Mouse (Mus musculus): ENCODE measurements around the gene Iqcf3. TPM values are rescaled to one million over a fixed set of nuclear protein-coding genes. Genes with fewer than 3 reads are reported as not detected.

Gene Iqcf3
- total RNA-seq, 2 experiments from 2014 or later: not detected

DNA sequence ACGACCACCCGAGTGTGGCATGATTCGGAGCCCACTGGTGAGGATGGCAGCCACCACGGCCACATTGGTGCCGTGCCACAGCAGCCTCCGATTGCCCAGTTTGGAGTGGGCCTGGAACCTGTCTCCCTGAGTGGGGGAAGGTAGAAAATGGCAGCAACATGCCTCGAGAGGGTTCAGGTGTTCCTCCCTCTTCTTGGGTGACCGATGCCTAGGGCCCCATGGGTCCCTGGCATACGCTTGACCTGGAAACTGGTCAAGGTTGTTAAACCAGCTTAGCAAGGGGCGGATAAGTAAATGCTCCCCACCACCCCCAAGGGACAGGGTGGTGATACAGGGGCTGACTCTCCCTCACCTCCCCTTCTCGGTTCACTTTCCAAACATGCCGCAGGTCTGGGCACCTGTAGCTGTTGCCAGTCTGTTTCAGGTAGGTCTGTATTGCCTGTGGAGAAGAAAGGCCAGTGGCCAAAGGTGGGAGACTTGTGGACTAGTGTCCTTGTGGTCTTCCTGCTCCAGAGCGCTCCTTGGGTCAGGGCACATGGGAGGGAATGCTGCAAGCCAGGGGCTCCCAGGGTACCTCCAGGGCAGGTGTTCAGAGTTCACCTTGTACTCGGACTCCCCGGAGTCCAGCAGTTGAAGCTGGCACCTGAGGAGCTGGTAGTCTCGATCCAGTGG is 88.2 kb downstream of the Iqcf3 start:
- peak in 1 of 2 experiments; percentile 26 for DNase-seq (ENCODE audit: low spot score in 2 of 2)

- peak in 1 of 2 experiments; percentile 20 for DNase-seq (ENCODE audit: low spot score in 2 of 2)
Observed at GRCm38 (mm10) chr9:106472321-106472720, 89.1 kb downstream of the Iqcf3 start.

- DNase-seq (ENCODE audit: low spot score in 2 of 2): peak in 1 of 2 experiments; percentile 34
Observed at GRCm38 (mm10) chr9:106471892-106472291, 89.5 kb downstream of the Iqcf3 start.

GRCm38 (mm10) chr9:106470991-106471750 is 90.3 kb downstream of the Iqcf3 start:
- DNase-seq (ENCODE audit: low spot score in 2 of 2): peak in 1 of 2 experiments; percentile 18

GRCm38 (mm10) chr9:106469776-106470175 is 91.7 kb downstream of the Iqcf3 start:
- no peak for DNase-seq (ENCODE audit: low spot score in 2 of 2)

- no peak for DNase-seq (ENCODE audit: low spot score in 2 of 2)
Observed at GRCm38 (mm10) chr9:106469317-106469716, 92.1 kb downstream of the Iqcf3 start.

GRCm38 (mm10) chr9:106467746-106468145 is 93.7 kb downstream of the Iqcf3 start:
- no peak for DNase-seq (ENCODE audit: low spot score in 2 of 2)

GRCm38 (mm10) chr9:106466721-106467120 is 94.7 kb downstream of the Iqcf3 start:
- no peak for DNase-seq (ENCODE audit: low spot score in 2 of 2)

- DNase-seq (ENCODE audit: low spot score in 2 of 2): no peak
Observed at GRCm38 (mm10) chr9:106465571-106466200, 95.7 kb downstream of the Iqcf3 start, which contains the start of gene Gpr62. TSS of gene Gpr62 (minus strand) at chr9:106465938.

DNA sequence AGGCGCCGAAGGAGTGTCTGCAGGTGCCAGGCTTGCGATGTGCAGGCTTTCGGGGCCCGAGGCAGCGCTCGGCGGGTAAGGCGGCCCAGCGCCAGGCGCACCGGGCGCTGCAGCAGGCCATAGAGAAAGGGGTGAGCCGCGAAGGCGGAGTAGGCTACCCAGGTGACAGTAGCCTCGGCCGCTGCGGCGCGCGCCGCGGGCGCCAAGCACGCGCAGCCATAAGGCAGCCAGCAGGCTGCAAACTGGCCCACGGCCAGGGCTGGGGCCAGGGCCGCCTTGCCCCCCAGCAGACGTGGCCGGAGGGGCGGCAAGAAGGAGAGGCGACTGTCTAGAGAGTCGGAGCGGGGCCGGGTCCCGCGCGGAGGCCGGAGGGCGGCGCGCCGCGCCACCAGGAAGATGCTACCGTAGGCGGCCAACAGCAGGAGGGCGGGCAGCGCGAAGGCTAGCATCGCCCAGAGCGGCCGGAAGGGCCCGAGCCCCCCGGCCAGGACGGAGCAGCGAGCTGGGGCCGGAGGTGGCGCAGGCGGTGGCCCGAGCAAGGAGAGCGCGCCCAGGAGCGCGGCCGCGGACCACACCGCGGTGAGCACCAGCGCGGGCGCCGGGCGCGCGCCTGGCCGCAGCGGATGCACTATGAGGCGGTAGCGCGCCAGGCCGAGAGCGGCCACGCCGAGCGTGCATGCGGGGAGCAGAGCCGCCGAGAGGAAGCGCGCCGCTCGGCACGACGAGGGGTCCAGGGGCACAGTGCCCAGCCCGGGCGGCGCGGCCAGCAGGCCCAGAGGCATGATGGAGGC is 96.5 kb downstream of the Iqcf3 start:
- DNase-seq (ENCODE audit: low spot score in 2 of 2): peak in 1 of 2 experiments; percentile 39

GRCm38 (mm10) chr9:106463122-106464063 is 98.0 kb downstream of the Iqcf3 start:
- DNase-seq (ENCODE audit: low spot score in 2 of 2): no peak

- DNase-seq (ENCODE audit: low spot score in 2 of 2): no peak
Observed at GRCm38 (mm10) chr9:106462430-106462800, 99.0 kb downstream of the Iqcf3 start.

- no peak for DNase-seq (ENCODE audit: low spot score in 2 of 2)
Observed at GRCm38 (mm10) chr9:106461641-106462429, 99.6 kb downstream of the Iqcf3 start.

- DNase-seq (ENCODE audit: low spot score in 2 of 2): no peak
Observed at GRCm38 (mm10) chr9:106461026-106461415, 100.4 kb downstream of the Iqcf3 start.

GRCm38 (mm10) chr9:106460401-106461025 is 100.9 kb downstream of the Iqcf3 start:
- DNase-seq (ENCODE audit: low spot score in 2 of 2): no peak

- no peak for DNase-seq (ENCODE audit: low spot score in 2 of 2)
Observed at GRCm38 (mm10) chr9:106459946-106460345, 101.5 kb downstream of the Iqcf3 start.

GRCm38 (mm10) chr9:106457920-106458319 is 103.5 kb downstream of the Iqcf3 start:
- DNase-seq (ENCODE audit: low spot score in 2 of 2): no peak

DNA sequence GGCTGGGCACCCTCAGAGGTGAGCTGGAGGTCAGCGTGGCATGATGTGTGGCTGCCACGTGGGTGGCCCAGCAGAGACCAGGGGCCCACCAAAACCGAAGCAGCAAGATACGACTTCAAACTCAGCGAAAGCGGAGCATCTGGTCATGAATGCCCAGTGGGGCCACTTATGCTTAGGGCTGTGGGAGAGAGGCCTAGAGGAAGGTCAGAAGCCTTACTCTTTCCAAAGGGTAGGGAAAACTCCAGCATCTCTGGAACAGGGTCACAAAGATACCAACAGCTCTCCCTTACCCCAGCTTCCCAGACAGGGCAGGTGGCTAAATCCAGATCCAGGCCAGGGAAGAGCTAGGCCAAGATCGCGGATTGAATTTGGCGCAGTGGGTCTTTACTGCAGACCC is 104.3 kb downstream of the Iqcf3 start:
- DNase-seq (ENCODE audit: low spot score in 2 of 2): no peak
